Mouse (Mus musculus): ENCODE measurements around the gene Map3k14.

- TF ChIP-seq CTCF (IDR thresholded peaks at IDR 0.05; ENCODE audit: insufficient read depth, low read depth, low read length) = no peak
- no peak for TF ChIP-seq POLR2A (IDR thresholded peaks at IDR 0.05; ENCODE audit: insufficient read depth, low read depth, low read length)
Observed at GRCm38 (mm10) chr11:103195656-103196055, 71.6 kb downstream of the Map3k14 start.

Measured in olfactory bulb, adult 2 months (tissue).